Mouse (Mus musculus): ENCODE measurements at regions not wholly inside any gene's neighbourhood (a gene's known extent, or its start where the extent isn't known, plus 50 kb on each side); places are given as distances from the start of the nearest gene placed in this dataset.
A peak's percentile ranks its signal among the peaks of the same experiment; 100 is the strongest.

DNA sequence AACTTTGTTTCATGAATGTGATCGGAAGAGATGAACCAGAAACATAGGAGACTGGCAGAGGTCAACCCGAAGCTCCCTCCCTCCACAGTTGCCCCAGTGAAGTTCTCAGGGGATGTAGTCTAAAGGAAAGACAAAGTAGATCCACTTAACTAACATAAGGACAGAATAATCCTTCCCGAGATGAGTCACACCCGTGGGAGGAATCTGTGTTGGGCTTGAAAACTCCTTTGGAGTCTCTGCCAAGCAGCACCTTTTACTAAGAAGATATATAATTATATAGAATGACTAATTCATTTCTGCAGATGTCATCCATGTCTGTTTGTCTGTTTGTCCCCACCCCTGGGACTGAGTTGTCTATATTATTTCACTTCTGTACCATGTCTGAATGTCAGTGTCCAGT is 59.1 kb upstream of the Pde1a start:
- no peak overlapping the region for H3K4me3 ChIP-seq
- TF ChIP-seq CEBPB (IDR thresholded peaks at IDR 0.05; ENCODE audit: insufficient read depth, poor library complexity, severe bottlenecking) (no peak), POLR2AphosphoS2 (IDR thresholded peaks at IDR 0.05; ENCODE audit: insufficient read length, low read depth) (no peak), MAX (IDR thresholded peaks at IDR 0.05; ENCODE audit: low read depth) (no peak), E2F4 (IDR thresholded peaks at IDR 0.05; ENCODE audit: insufficient read depth) (no peak), REST (IDR thresholded peaks at IDR 0.05; ENCODE audit: insufficient read depth, insufficient read length) (no peak), TCF3 (IDR thresholded peaks at IDR 0.05; ENCODE audit: insufficient read length, low read depth) (no peak), MYOD1 (IDR thresholded peaks at IDR 0.05; ENCODE audit: control insufficient read depth in 1 of 3, insufficient read length in 2 of 3, low read depth in 2 of 3) (no peak), TCF12 (IDR thresholded peaks at IDR 0.05; ENCODE audit: insufficient read depth, poor library complexity, severe bottlenecking) (no peak), SRF (IDR thresholded peaks at IDR 0.05; ENCODE audit: control insufficient read depth, insufficient read length, low read depth) (no peak), POLR2A (IDR thresholded peaks at IDR 0.05; ENCODE audit: insufficient read length, low read depth) (no peak), USF1 (IDR thresholded peaks at IDR 0.05; ENCODE audit: low read depth) (no peak), MYOG (IDR thresholded peaks at IDR 0.05; ENCODE audit: control insufficient read depth in 1 of 3, insufficient read depth in 1 of 3, insufficient read length in 2 of 3, low read depth in 2 of 3) (no peak)
- no peak overlapping the region for H3ac ChIP-seq (ENCODE audit: control insufficient read depth, insufficient read length)
- no peaks in the 10 kb centered on the region for H3K36me3 ChIP-seq (ENCODE audit: control insufficient read depth, insufficient read depth)
- H3K4me2 ChIP-seq (ENCODE audit: low read depth): peak overlapping the region; percentile 19
- H3K27me3 ChIP-seq (ENCODE audit: control insufficient read depth, insufficient read depth, insufficient read length): no peaks in the 10 kb centered on the region
- H3K79me2 ChIP-seq (ENCODE audit: control insufficient read depth, insufficient read depth): no peaks in the 10 kb centered on the region

DNA sequence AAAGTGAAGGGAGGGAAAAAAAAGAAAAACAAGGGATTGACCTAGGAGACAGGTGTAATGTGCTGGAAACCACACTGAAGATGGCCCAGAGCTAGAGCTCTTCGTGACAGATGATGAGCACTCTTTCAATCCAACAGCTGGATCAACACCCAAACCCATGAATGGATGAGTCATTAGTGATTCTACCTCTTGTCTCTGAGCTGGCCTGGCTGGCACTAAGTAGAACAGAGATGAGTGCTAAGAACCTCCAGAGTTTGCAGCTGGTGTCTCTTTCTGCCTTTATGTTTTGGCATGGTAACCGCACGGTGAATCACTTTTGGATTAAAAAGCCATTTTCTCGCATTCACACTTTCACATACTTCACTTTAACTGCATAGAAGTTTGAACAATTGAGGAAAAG is 57.6 kb upstream of the Pde1a start:
- Histone ChIP-seq H3ac (ENCODE audit: control insufficient read depth, insufficient read length) (no peak overlapping the region), H3K79me2 (ENCODE audit: control insufficient read depth, insufficient read depth) (no peaks in the 10 kb centered on the region), H3K4me2 (ENCODE audit: low read depth) (peak overlapping the region; percentile 43), H3K27me3 (ENCODE audit: control insufficient read depth, insufficient read depth, insufficient read length) (no peaks in the 10 kb centered on the region), H3K36me3 (ENCODE audit: control insufficient read depth, insufficient read depth) (no peaks in the 10 kb centered on the region), H3K4me3 (no peak overlapping the region)
- TF ChIP-seq MYOG (IDR thresholded peaks at IDR 0.05; ENCODE audit: control insufficient read depth in 1 of 3, insufficient read depth in 1 of 3, insufficient read length in 2 of 3, low read depth in 2 of 3): peak in 1 of 3 experiments; percentile 21
- no peak for TF ChIP-seq POLR2A (IDR thresholded peaks at IDR 0.05; ENCODE audit: insufficient read length, low read depth)
- TF ChIP-seq MYOD1 (IDR thresholded peaks at IDR 0.05; ENCODE audit: control insufficient read depth in 1 of 3, insufficient read length in 2 of 3, low read depth in 2 of 3): peak; percentile 25 to 93 (median 92)
- peak; percentile 85 for TF ChIP-seq TCF12 (IDR thresholded peaks at IDR 0.05; ENCODE audit: insufficient read depth, poor library complexity, severe bottlenecking)
- no peak for TF ChIP-seq POLR2AphosphoS2 (IDR thresholded peaks at IDR 0.05; ENCODE audit: insufficient read length, low read depth)
- peak; percentile 27 for TF ChIP-seq TCF3 (IDR thresholded peaks at IDR 0.05; ENCODE audit: insufficient read length, low read depth)
